Mouse (Mus musculus) heart, embryonic 14.5 days (tissue): ENCODE results near the gene Ugt2b1. TPM values are rescaled to one million over a fixed set of nuclear protein-coding genes. Genes with fewer than 3 reads are reported as not detected.

Experiments
- ATAC-seq: fragments of 200-750 bp; cut with Nextera tagmentation; 2 replicates; pipeline ENCODE4 v1.8.0; 2017; ENCODE audit warnings: low read depth, moderate TSS enrichment; ENCODE audit not compliant: insufficient number of reproducible peaks, insufficient read depth, low FRiP score
- H3K27ac ChIP-seq, 2 experiments: fragments of 200-500 bp in 1 of 2; fragments of 300-500 bp in 1 of 2; sonication (generic) in 1 of 2; replicated peaks in 1 of 2; 2 replicates each; pipeline ENCODE4 v1.5.1; 2012 to 2014; ENCODE audit warnings: low read depth in 2 of 2, low read length in 2 of 2, control low read depth in 1 of 2, mild to moderate bottlenecking in 1 of 2, mixed read lengths in 1 of 2; ENCODE audit not compliant: control insufficient read depth in 1 of 2, insufficient read depth in 1 of 2
- H3K27me3 ChIP-seq: fragments of 300-500 bp; sonication (generic); 2 replicates; pipeline ENCODE4 v1.6.1; 2014; ENCODE audit warnings: mild to moderate bottlenecking, low read length, control low read depth; ENCODE audit not compliant: control insufficient read depth, insufficient read depth
- H3K36me3 ChIP-seq: fragments of 300-500 bp; sonication (generic); 2 replicates; pipeline ENCODE4 v1.6.1; 2014; ENCODE audit warnings: mild to moderate bottlenecking, control low read depth, low read length, mixed read lengths; ENCODE audit not compliant: control insufficient read depth, insufficient read depth
- H3K4me1 ChIP-seq, 2 experiments: fragments of 200-500 bp in 1 of 2; fragments of 300-500 bp in 1 of 2; sonication (generic) in 1 of 2; 2 replicates each; pipeline ENCODE4 v1.6.1; 2012 to 2014; ENCODE audit warnings: low read length in 2 of 2, control low read depth in 1 of 2, mixed read lengths in 1 of 2; ENCODE audit not compliant: control insufficient read depth in 2 of 2, insufficient read depth in 2 of 2
- H3K4me2 ChIP-seq: fragments of 300-500 bp; sonication (generic); 2 replicates; pipeline ENCODE4 v1.6.1; 2014; ENCODE audit warnings: mild to moderate bottlenecking, low read length
- H3K4me3 ChIP-seq, 2 experiments: fragments of 200-500 bp in 1 of 2; fragments of 300-500 bp in 1 of 2; sonication (generic) in 1 of 2; 2 replicates each; pipeline ENCODE4 v1.5.1; 2012 to 2014; ENCODE audit warnings: low read length in 2 of 2, mild to moderate bottlenecking in 2 of 2, control low read depth in 1 of 2, low read depth in 1 of 2, moderate library complexity in 1 of 2; ENCODE audit not compliant: control insufficient read depth in 1 of 2, insufficient read depth in 1 of 2
- H3K9ac ChIP-seq: fragments of 300-500 bp; sonication (generic); 2 replicates; pipeline ENCODE4 v1.6.1; 2014; ENCODE audit warnings: mild to moderate bottlenecking, low read length
- H3K9me3 ChIP-seq: fragments of 300-500 bp; sonication (generic); 2 replicates; pipeline ENCODE4 v1.6.1; 2016; ENCODE audit warnings: low read length, control low read depth; ENCODE audit not compliant: control insufficient read depth
- WGBS: fragments of 180-500 bp; shearing (Covaris S2); extraction: QIAGEN DNeasy Blood & Tissue Kit; methylation state at CpG from one replicate; pipeline ENCODE4 v1.1.7; 2014; 5-methylcytosine and 5-hydroxymethylcytosine counted together
- polyA plus RNA-seq: library from polyadenylated mRNA; unstranded; fragments of >200 nt; fragmentation: Nextera tagmentation; extraction: Ambion mirVana; gene quantifications from 2 replicates; pipeline ENCODE4 v1.2.1, GENCODE M21; 2014

The Ugt2b1 gene
- polyA plus RNA-seq, 1 experiment from 2014 or later = not detected

- Histone ChIP-seq H3K9me3 (no peaks in the 10 kb centered on the region), H3K4me1 (no peaks in the 10 kb centered on the region), H3K4me2 (no peak overlapping the region), H3K27me3 (no peaks in the 10 kb centered on the region), H3K36me3 (no peaks in the 10 kb centered on the region), H3K9ac (no peak overlapping the region), H3K27ac (no peak overlapping the region), H3K4me3 (no peak overlapping the region)
- 72% methylated on average over 3 of the region's 3 CpGs for WGBS
- ATAC-seq = no peak
These were observed 14.8 kb downstream of the Ugt2b1 start for GRCm38 (mm10) chr5:86911357-86912099.

GRCm38 (mm10) chr5:86910770-86911169 is 15.6 kb downstream of the Ugt2b1 start:
- no peaks in the 10 kb centered on the region for H3K27me3 ChIP-seq
- 65% methylated on average over 1 of the region's 1 CpGs for WGBS
- H3K9ac ChIP-seq = no peak overlapping the region
- H3K4me2 ChIP-seq = no peak overlapping the region
- no peaks in the 10 kb centered on the region for H3K4me1 ChIP-seq
- no peaks in the 10 kb centered on the region for H3K36me3 ChIP-seq
- ATAC-seq = no peak
- H3K4me3 ChIP-seq = no peak overlapping the region
- no peaks in the 10 kb centered on the region for H3K9me3 ChIP-seq
- H3K27ac ChIP-seq = no peak overlapping the region

GRCm38 (mm10) chr5:86906758-86907157 is 19.6 kb downstream of the Ugt2b1 start, which contains the start of gene Ugt2b34:
Gene Ugt2b34 (minus strand): TSS chr5:86906937.
- H3K4me1 ChIP-seq = no peaks in the 10 kb centered on the region
- no peak within 1 kb of the TSS for H3K4me2 ChIP-seq
- H3K27ac ChIP-seq = no peak within 1 kb of the TSS
- H3K36me3 ChIP-seq = no peaks in the 10 kb centered on the region
- ATAC-seq = no peak
- WGBS = 43% methylated on average over 1 of the region's 1 CpGs
- no peaks in the 10 kb centered on the region for H3K27me3 ChIP-seq
- no peaks in the 10 kb centered on the region for H3K9me3 ChIP-seq
- no peak within 1 kb of the TSS for H3K9ac ChIP-seq
- no peak within 1 kb of the TSS for H3K4me3 ChIP-seq

- no peaks in the 10 kb centered on the region for H3K36me3 ChIP-seq
- H3K9ac ChIP-seq = no peak overlapping the region
- no peak overlapping the region for H3K4me3 ChIP-seq
- no peaks in the 10 kb centered on the region for H3K27me3 ChIP-seq
- no peaks in the 10 kb centered on the region for H3K4me1 ChIP-seq
- WGBS = 83% methylated on average over 1 of the region's 1 CpGs
- no peak for ATAC-seq
- H3K27ac ChIP-seq = no peak overlapping the region
- no peak overlapping the region for H3K4me2 ChIP-seq
- peaks cover 4% of the 10 kb centered on the region; the same call in 1 of the 2 replicates for H3K9me3 ChIP-seq
These were observed 36.4 kb downstream of the Ugt2b1 start for GRCm38 (mm10) chr5:86889933-86890332.

- ATAC-seq = no peak
- 70% methylated on average over 1 of the region's 1 CpGs for whole genome bisulfite sequencing
- H3K36me3 ChIP-seq = no peaks in the 10 kb centered on the region
- no peak overlapping the region for H3K9ac ChIP-seq
- H3K4me3 ChIP-seq = no peak overlapping the region
- no peaks in the 10 kb centered on the region for H3K9me3 ChIP-seq
- no peak overlapping the region for H3K27ac ChIP-seq
- H3K27me3 ChIP-seq = no peaks in the 10 kb centered on the region
- H3K4me2 ChIP-seq = no peak overlapping the region
- no peaks in the 10 kb centered on the region for H3K4me1 ChIP-seq
These were observed 37.9 kb downstream of the Ugt2b1 start for GRCm38 (mm10) chr5:86888420-86888819.

- ATAC-seq = no peak
- WGBS = 85% methylated on average over 1 of the region's 1 CpGs
- no peaks in the 10 kb centered on the region for H3K36me3 ChIP-seq
- H3K4me3 ChIP-seq = no peak overlapping the region
- H3K4me2 ChIP-seq = no peak overlapping the region
- no peak overlapping the region for H3K27ac ChIP-seq
- no peaks in the 10 kb centered on the region for H3K27me3 ChIP-seq
- no peak overlapping the region for H3K9ac ChIP-seq
- no peaks in the 10 kb centered on the region for H3K9me3 ChIP-seq
- no peaks in the 10 kb centered on the region for H3K4me1 ChIP-seq
These were observed 39.2 kb downstream of the Ugt2b1 start for GRCm38 (mm10) chr5:86887081-86887480.

- no peaks in the 10 kb centered on the region for H3K4me1 ChIP-seq
- no peak overlapping the region for H3K4me3 ChIP-seq
- no peak overlapping the region for H3K4me2 ChIP-seq
- H3K9ac ChIP-seq = no peak overlapping the region
- no peak overlapping the region for H3K27ac ChIP-seq
- ATAC-seq = no peak
- WGBS = 46% methylated on average over 3 of the region's 3 CpGs
- no peaks in the 10 kb centered on the region for H3K36me3 ChIP-seq
- H3K27me3 ChIP-seq = no peaks in the 10 kb centered on the region
- H3K9me3 ChIP-seq = no peaks in the 10 kb centered on the region
These were observed 39.7 kb downstream of the Ugt2b1 start for GRCm38 (mm10) chr5:86886620-86887019.

- Histone ChIP-seq H3K27me3 (no peaks in the 10 kb centered on the region), H3K4me3 (no peak overlapping the region), H3K27ac (no peak overlapping the region), H3K36me3 (no peaks in the 10 kb centered on the region), H3K9me3 (no peaks in the 10 kb centered on the region), H3K4me1 (peaks cover 0 to 6% of the 10 kb centered on the region in 2 experiments; a peak in 1 of 4 replicates), H3K4me2 (no peak overlapping the region), H3K9ac (no peak overlapping the region)
- ATAC-seq = no peak
- WGBS = 0% methylated on average over 1 of the region's 1 CpGs
These were observed 54.5 kb downstream of the Ugt2b1 start for GRCm38 (mm10) chr5:86871877-86872276.
